In the genomic region with DNA sequence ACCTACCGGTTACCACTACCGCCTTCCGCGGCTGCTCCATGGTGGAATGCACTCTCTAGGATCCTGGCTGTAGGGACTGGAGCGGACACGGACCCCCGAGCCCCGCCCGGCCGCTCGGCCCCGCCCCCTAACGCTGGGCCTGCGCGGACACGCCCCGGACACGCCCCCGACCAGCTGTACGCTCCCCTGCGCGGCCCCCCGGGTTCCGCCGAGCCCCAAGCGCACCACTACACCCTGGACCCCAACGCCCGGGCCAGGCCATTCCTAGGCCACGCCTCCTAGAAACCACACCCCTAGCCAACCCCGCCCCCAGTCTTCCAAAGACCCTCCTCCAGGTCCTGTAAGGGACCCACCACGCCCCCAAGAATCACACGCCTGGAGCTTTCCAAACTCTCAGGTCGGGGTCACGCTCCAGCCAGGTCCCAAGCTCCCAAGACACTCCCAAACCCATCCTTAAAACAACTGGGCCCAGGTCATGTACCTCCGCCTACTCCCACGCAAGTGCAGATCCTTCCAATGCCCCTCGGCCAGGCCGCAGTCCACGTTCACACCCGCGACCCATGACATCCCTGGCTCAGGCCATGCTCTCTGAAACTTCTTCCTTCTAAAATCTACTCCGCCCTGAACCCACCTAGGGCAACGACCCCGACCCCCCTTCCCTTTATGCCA, we compare ENCODE assay signal across 8 mouse cellular contexts. TPM values are rescaled to one million over a fixed set of nuclear protein-coding genes. Genes with fewer than 3 reads are reported as not detected.
DNase-seq lines count a peak whose midpoint lies in the region; ATAC-seq and TF ChIP-seq lines count a peak whose summit lies in the region.

No protein-coding gene starts in this region.

- H3K79me2 ChIP-seq in liver, adult 2 months (ENCODE audit: control insufficient read depth, insufficient read depth, low read length): peaks cover 11% of the 10 kb centered on the region; the same call in 1 of the 2 replicates
- peaks cover 10% of the 10 kb centered on the region for H3K79me2 ChIP-seq in myocyte (ENCODE audit: control insufficient read depth, insufficient read depth)

- H3K9ac ChIP-seq in heart, embryonic 12.5 days: peak overlapping the region; percentile 87
- peak overlapping the region; percentile 80 for H3K9ac ChIP-seq in kidney, embryonic 16.5 days (replicated peaks; ENCODE audit: low read length)
- H3K9ac ChIP-seq in liver, adult 2 months (ENCODE audit: low read depth, low read length): peak overlapping the region; percentile 95

- H3K36me3 ChIP-seq in heart, embryonic 12.5 days: peaks cover 27% of the 10 kb centered on the region
- peaks cover 15% of the 10 kb centered on the region for H3K36me3 ChIP-seq in kidney, embryonic 16.5 days (ENCODE audit: insufficient read depth, low read length)
- peaks cover 14% of the 10 kb centered on the region for H3K36me3 ChIP-seq in liver, adult 2 months (ENCODE audit: control insufficient read depth, insufficient read depth, low read length)
- H3K36me3 ChIP-seq in myocyte (ENCODE audit: control insufficient read depth, insufficient read depth): peaks cover 4% of the 10 kb centered on the region

- H3K27ac ChIP-seq in heart, embryonic 12.5 days (ENCODE audit: poor library complexity, severe bottlenecking): peak overlapping the region; percentile 86
- peak overlapping the region; percentile 84 for H3K27ac ChIP-seq in kidney, embryonic 16.5 days (ENCODE audit: low read length)
- H3K27ac ChIP-seq in liver, adult 2 months (replicated peaks; ENCODE audit: insufficient read depth, low read depth, low read length): peak overlapping the region; percentile 82

- TF ChIP-seq POLR2A in brain, embryonic 14.5 days (IDR thresholded peaks at IDR 0.05; ENCODE audit: borderline replicate concordance, extremely low read depth, insufficient read depth, insufficient read length, poor library complexity, severe bottlenecking): no peak; the same call in 1 of the 2 replicates
- TF ChIP-seq POLR2A in liver, adult 2 months (IDR thresholded peaks at IDR 0.05; ENCODE audit: extremely low read depth, insufficient read depth, low read length): peak; percentile 74; the same call in 1 of the 2 replicates
- TF ChIP-seq POLR2A in myocyte (IDR thresholded peaks at IDR 0.05; ENCODE audit: insufficient read length, low read depth): peak; percentile 86

- no peaks in the 10 kb centered on the region for H3K27me3 ChIP-seq in heart, embryonic 12.5 days (replicated peaks)
- H3K27me3 ChIP-seq in kidney, embryonic 16.5 days (ENCODE audit: insufficient read depth, low read length): no peaks in the 10 kb centered on the region
- H3K27me3 ChIP-seq in liver, adult 2 months (ENCODE audit: control insufficient read depth, insufficient read depth, low read length): no peaks in the 10 kb centered on the region
- H3K27me3 ChIP-seq in myocyte (ENCODE audit: control insufficient read depth, insufficient read depth, insufficient read length): no peaks in the 10 kb centered on the region

- H3K4me2 ChIP-seq in heart, embryonic 12.5 days: peak overlapping the region; percentile 84
- peak overlapping the region; percentile 98 for H3K4me2 ChIP-seq in kidney, embryonic 16.5 days (replicated peaks; ENCODE audit: low read depth, low read length)
- H3K4me2 ChIP-seq in myocyte (ENCODE audit: low read depth): peak overlapping the region; percentile 77

- peak; percentile 78 for DNase-seq in CD4-positive helper T cell, adult 2 months (ENCODE audit: low read depth, low spot score)
- DNase-seq in brain, embryonic 14.5 days (ENCODE audit: low read depth): peak; percentile 96
- DNase-seq in liver, adult 2 months (ENCODE audit: extremely low read depth, low read depth, low spot score): peak; percentile 86
- peak; percentile 88 to 94 for DNase-seq in spleen, postnatal 4 days (ENCODE audit: low spot score in 2 of 2)

- 2% methylated on average over 43 of the region's 44 CpGs for WGBS in heart, embryonic 12.5 days
- under 1% methylated on average over 39 of the region's 44 CpGs for WGBS in kidney, embryonic 16.5 days
- WGBS in liver, adult 2 months: 1% methylated on average over 44 of the region's 44 CpGs

- H3K9me3 ChIP-seq in heart, embryonic 12.5 days (replicated peaks): no peaks in the 10 kb centered on the region
- no peaks in the 10 kb centered on the region for H3K9me3 ChIP-seq in kidney, embryonic 16.5 days (ENCODE audit: low read length)

- H3K4me1 ChIP-seq in heart, embryonic 12.5 days (replicated peaks): peaks cover 24% of the 10 kb centered on the region
- peaks cover 27% of the 10 kb centered on the region for H3K4me1 ChIP-seq in kidney, embryonic 16.5 days (ENCODE audit: insufficient read depth, low read length)
- peaks cover 14% of the 10 kb centered on the region for H3K4me1 ChIP-seq in liver, adult 2 months (ENCODE audit: control insufficient read depth, insufficient read depth, low read length)

- TF ChIP-seq CTCF in brain, embryonic 14.5 days (IDR thresholded peaks at IDR 0.05; ENCODE audit: borderline replicate concordance, extremely low read depth, insufficient read depth, insufficient read length): no peak
- TF ChIP-seq CTCF in liver, adult 2 months (IDR thresholded peaks at IDR 0.05; ENCODE audit: low read depth, low read length): no peak

- ATAC-seq in erythroblast, adult 5-6 weeks (replicated peaks; ENCODE audit: low FRiP score, poor library complexity, severe bottlenecking): peak; percentile 68
- ATAC-seq in heart, embryonic 12.5 days (ENCODE audit: insufficient number of reproducible peaks, low FRiP score): peak; percentile 98
- ATAC-seq in kidney, embryonic 16.5 days (ENCODE audit: low FRiP score, low TSS enrichment): peak; percentile 96

- peak overlapping the region; percentile 34 for H3ac ChIP-seq in myocyte (ENCODE audit: control insufficient read depth, insufficient read length)

- peak overlapping the region; percentile 77 for H3K4me3 ChIP-seq in heart, embryonic 12.5 days
- peak overlapping the region; percentile 69 for H3K4me3 ChIP-seq in kidney, embryonic 16.5 days (ENCODE audit: low read length)
- H3K4me3 ChIP-seq in liver, adult 2 months (ENCODE audit: insufficient read depth, low read depth, low read length): peak overlapping the region; percentile 90
- peak overlapping the region; percentile 84 for H3K4me3 ChIP-seq in myocyte

TF ChIP-seq in myocyte, 11 proteins besides CTCF, POLR2A, EP300 and RAD21 (continues in another document):
- peak; percentile 87 for TF ChIP-seq POLR2AphosphoS2 (IDR thresholded peaks at IDR 0.05; ENCODE audit: insufficient read length, low read depth)
- no peak for TF ChIP-seq TCF12 (IDR thresholded peaks at IDR 0.05; ENCODE audit: insufficient read depth, poor library complexity, severe bottlenecking)
- TF ChIP-seq MYOD1 (IDR thresholded peaks at IDR 0.05; ENCODE audit: control insufficient read depth in 1 of 3, insufficient read length in 2 of 3, low read depth in 2 of 3): peak in 1 of 3 experiments; percentile 54

RNA-seq across cellular contexts. Expression of gene Pgpep1, which starts 0.5 kb away (rescaled TPM):
- 80.8 and 83.7 TPM in 2 replicates for polyA plus RNA-seq in brain, embryonic 14.5 days (2012; rRNA removed)
- 1.2 and 5.9 TPM in 2 replicates for total RNA-seq in erythroblast, adult 5-6 weeks (2015; ENCODE audit: low replicate concordance)
- total RNA-seq in erythroblast, adult 5-6 weeks (2017; ENCODE audit: low replicate concordance): 0.28 and 1.4 TPM in 2 replicates
- polyA plus RNA-seq in heart, embryonic 12.5 days (2016; fragmentation: Nextera tagmentation; extraction: Ambion mirVana): 32.1 and 35.6 TPM in 2 replicates
- polyA plus RNA-seq in kidney, embryonic 16.5 days (2015; fragmentation: Nextera tagmentation; extraction: Ambion mirVana): 88.5 TPM in 2 replicates
- total RNA-seq in liver, adult 2 months (2014; rRNA removed): 39.1 and 42.6 TPM in 2 replicates
- 91.3 and 117 TPM in 2 replicates for polyA plus RNA-seq in liver, adult 2 months (2012; rRNA removed)
- 38.5 TPM for polyA plus RNA-seq in myocyte (2012; fragmentation: generic; extraction: Trizol)

RNA-seq across cellular contexts. Expression of gene Lsm4, which starts 13.3 kb away (rescaled TPM):
- polyA plus RNA-seq in brain, embryonic 14.5 days (2012; rRNA removed): 159 and 208 TPM in 2 replicates
- total RNA-seq in erythroblast, adult 5-6 weeks (2015; ENCODE audit: low replicate concordance): 41.1 and 51.6 TPM in 2 replicates
- 20.9 and 26.2 TPM in 2 replicates for total RNA-seq in erythroblast, adult 5-6 weeks (2017; ENCODE audit: low replicate concordance)
- polyA plus RNA-seq in heart, embryonic 12.5 days (2016; fragmentation: Nextera tagmentation; extraction: Ambion mirVana): 289 and 301 TPM in 2 replicates
- polyA plus RNA-seq in kidney, embryonic 16.5 days (2015; fragmentation: Nextera tagmentation; extraction: Ambion mirVana): 272 and 281 TPM in 2 replicates
- total RNA-seq in liver, adult 2 months (2014; rRNA removed): 30.8 and 35.4 TPM in 2 replicates
- 35.4 and 51.8 TPM in 2 replicates for polyA plus RNA-seq in liver, adult 2 months (2012; rRNA removed)
- 178 TPM for polyA plus RNA-seq in myocyte (2012; fragmentation: generic; extraction: Trizol)

RNA-seq across cellular contexts. Expression of gene Gdf15, which starts 27.5 kb away (rescaled TPM):
- 0.23 and 0.26 TPM in 2 replicates for polyA plus RNA-seq in brain, embryonic 14.5 days (2012; rRNA removed)
- total RNA-seq in erythroblast, adult 5-6 weeks (2015; ENCODE audit: low replicate concordance): not detected in 2 replicates
- total RNA-seq in erythroblast, adult 5-6 weeks (2017; ENCODE audit: low replicate concordance): 0.60 TPM in 1 of 2 replicates, not detected in the other
- 1.0 and 1.1 TPM in 2 replicates for polyA plus RNA-seq in heart, embryonic 12.5 days (2016; fragmentation: Nextera tagmentation; extraction: Ambion mirVana)
- polyA plus RNA-seq in kidney, embryonic 16.5 days (2015; fragmentation: Nextera tagmentation; extraction: Ambion mirVana): 1.0 and 1.2 TPM in 2 replicates
- 5.8 and 12.6 TPM in 2 replicates for total RNA-seq in liver, adult 2 months (2014; rRNA removed)
- polyA plus RNA-seq in liver, adult 2 months (2012; rRNA removed): 23.8 and 27.7 TPM in 2 replicates
- 54.1 TPM for polyA plus RNA-seq in myocyte (2012; fragmentation: generic; extraction: Trizol)

RNA-seq across cellular contexts. Expression of gene Jund, which starts 39.0 kb away (rescaled TPM):
- 281 and 291 TPM in 2 replicates for polyA plus RNA-seq in brain, embryonic 14.5 days (2012; rRNA removed)
- 29.2 and 53.9 TPM in 2 replicates for total RNA-seq in erythroblast, adult 5-6 weeks (2015; ENCODE audit: low replicate concordance)
- 52.2 and 61.9 TPM in 2 replicates for total RNA-seq in erythroblast, adult 5-6 weeks (2017; ENCODE audit: low replicate concordance)
- 183 and 206 TPM in 2 replicates for polyA plus RNA-seq in heart, embryonic 12.5 days (2016; fragmentation: Nextera tagmentation; extraction: Ambion mirVana)
- 42.1 and 47.4 TPM in 2 replicates for polyA plus RNA-seq in kidney, embryonic 16.5 days (2015; fragmentation: Nextera tagmentation; extraction: Ambion mirVana)
- 26.6 and 36.6 TPM in 2 replicates for total RNA-seq in liver, adult 2 months (2014; rRNA removed)
- 111 and 120 TPM in 2 replicates for polyA plus RNA-seq in liver, adult 2 months (2012; rRNA removed)
- polyA plus RNA-seq in myocyte (2012; fragmentation: generic; extraction: Trizol): 246 TPM

RNA-seq across cellular contexts. Expression of gene Iqcn, which starts 43.5 kb away (rescaled TPM):
- polyA plus RNA-seq in brain, embryonic 14.5 days (2012; rRNA removed): 0.10 and 0.23 TPM in 2 replicates
- not detected in 2 replicates for total RNA-seq in erythroblast, adult 5-6 weeks (2015; ENCODE audit: low replicate concordance)
- total RNA-seq in erythroblast, adult 5-6 weeks (2017; ENCODE audit: low replicate concordance): not detected in 2 replicates
- polyA plus RNA-seq in heart, embryonic 12.5 days (2016; fragmentation: Nextera tagmentation; extraction: Ambion mirVana): 0.04 and 0.06 TPM in 2 replicates
- polyA plus RNA-seq in kidney, embryonic 16.5 days (2015; fragmentation: Nextera tagmentation; extraction: Ambion mirVana): 0.04 and 0.06 TPM in 2 replicates
- not detected in 2 replicates for total RNA-seq in liver, adult 2 months (2014; rRNA removed)
- polyA plus RNA-seq in liver, adult 2 months (2012; rRNA removed): not detected in 2 replicates
- 0.02 TPM for polyA plus RNA-seq in myocyte (2012; fragmentation: generic; extraction: Trizol)

Comparison
In these comparisons a context has a peak if more than half of its experiments do, and no peak if none do; other contexts are left out.
1. Peak in every context shown above with its lines: DNase-seq, ATAC-seq, H3K4me3 ChIP-seq and H3K27ac ChIP-seq.
2. RNA of gene Gdf15, which starts 27.5 kb away (polyA plus RNA-seq): 54.1 TPM in myocyte (single experiment) and 23.8 to 27.7 TPM in liver, adult 2 months; 1.0 to 1.2 TPM in kidney, embryonic 16.5 days, 1.0 to 1.1 TPM in heart, embryonic 12.5 days and 0.23 to 0.26 TPM in brain, embryonic 14.5 days; every median in the first group is over 10 times any median in the second.